Mouse (Mus musculus) bone marrow, adult 2 months (tissue): ENCODE data around the gene Prr7.

ENCODE experiments used
- CTCF ChIP-seq: fragments of 200-500 bp; IDR thresholded peaks from 2 replicates; pipeline ENCODE4 v1.5.1; 2011; ENCODE audit warnings: low read length, control low read depth; ENCODE audit not compliant: control insufficient read depth, insufficient read depth
- POLR2A ChIP-seq: fragments of 200-500 bp; IDR thresholded peaks from 2 replicates; pipeline ENCODE4 v1.6.1; 2011; ENCODE audit warnings: low read depth, mild to moderate bottlenecking, control low read depth, low read length, borderline replicate concordance; ENCODE audit not compliant: control insufficient read depth

DNA sequence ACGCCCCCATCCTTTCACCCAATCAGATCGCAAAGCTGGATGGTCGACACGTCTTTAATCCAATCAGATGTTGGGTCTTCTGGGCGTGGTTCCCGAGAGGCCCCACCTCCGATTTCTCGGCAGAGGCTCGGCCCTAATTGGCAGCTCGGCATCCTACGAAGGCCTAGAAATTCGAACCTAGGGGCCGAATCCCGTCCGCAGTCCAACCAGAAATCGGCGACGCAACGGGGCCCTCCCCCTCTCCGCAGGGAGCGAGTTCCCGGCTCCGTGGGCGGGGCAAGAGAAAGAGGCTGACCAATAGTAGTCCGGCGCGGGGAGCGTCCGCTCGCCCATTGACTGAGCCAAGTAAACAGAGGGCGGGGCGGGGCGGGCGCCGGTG lies 19.1 kb upstream of the Prr7 start, which contains the start of gene Grk6:
- no peak for TF ChIP-seq POLR2A
- no peak for TF ChIP-seq CTCF
